Mouse (Mus musculus) splenic B cell, adult 2 months (primary cell): Measurements from ENCODE around the gene Slc38a8.

Experiments used
- DNase-seq: peaks from one replicate; pipeline ENCODE4 v3.0.0-alpha.2; 2011; ENCODE audit warnings: low read depth, low spot score
- H3K27me3 ChIP-seq: 2 replicates; pipeline ENCODE4 v1.6.1; 2012; ENCODE audit warnings: mild to moderate bottlenecking, low read length, moderate library complexity, mixed read lengths; ENCODE audit not compliant: control insufficient read depth, poor library complexity, insufficient read depth, severe bottlenecking
- H3K36me3 ChIP-seq: 2 replicates; pipeline ENCODE4 v1.6.1; 2012; ENCODE audit warnings: mild to moderate bottlenecking, low read length, moderate library complexity, mixed read lengths; ENCODE audit not compliant: control insufficient read depth, poor library complexity, insufficient read depth, severe bottlenecking

Slc38a8 gene

DNA sequence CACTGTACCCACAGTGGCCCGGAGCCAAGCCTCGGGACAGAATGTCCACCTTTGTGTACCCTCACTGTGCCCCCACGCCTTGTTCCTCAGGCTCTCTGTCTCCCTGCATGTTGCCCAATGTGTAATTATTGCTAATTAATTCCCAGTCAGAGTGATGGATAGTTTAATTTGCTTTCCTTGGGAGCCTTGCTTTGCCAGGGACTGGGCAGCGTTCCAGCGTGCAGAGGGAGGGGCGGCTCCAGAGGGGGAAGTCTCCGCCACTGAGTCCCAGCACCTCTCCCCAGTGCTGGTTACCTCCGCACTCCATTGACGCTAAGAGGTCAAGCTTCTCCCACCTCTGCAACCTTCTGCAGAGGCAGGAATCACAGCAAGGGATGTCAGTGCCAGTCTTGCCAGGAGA, 40.1 kb downstream of the Slc38a8 start:
- DNase-seq: no peak
- no peaks in the 10 kb centered on the region for H3K27me3 ChIP-seq
- H3K36me3 ChIP-seq: no peaks in the 10 kb centered on the region

DNA sequence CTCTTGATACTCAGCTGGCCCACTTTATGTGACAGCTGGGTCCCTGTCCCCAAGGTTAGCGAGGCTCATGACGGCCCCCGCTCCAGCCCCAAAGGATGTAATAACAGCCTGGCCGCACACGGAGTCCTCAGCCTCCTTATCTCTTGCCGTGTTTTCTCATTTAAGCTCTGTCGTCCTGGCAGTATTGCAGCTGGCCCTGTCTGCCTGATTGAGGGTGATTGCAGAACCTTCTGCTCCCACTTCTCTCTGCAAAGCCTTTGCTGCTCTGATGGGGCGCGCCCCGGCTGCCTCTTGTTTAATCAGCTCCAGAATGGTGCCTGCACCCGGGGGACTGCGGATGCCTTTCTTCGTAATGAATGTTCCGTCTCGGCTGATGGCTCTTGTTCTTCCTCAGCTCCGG, 41.8 kb downstream of the Slc38a8 start:
- Histone ChIP-seq H3K36me3 (no peaks in the 10 kb centered on the region), H3K27me3 (no peaks in the 10 kb centered on the region)
- DNase-seq: no peak

DNA sequence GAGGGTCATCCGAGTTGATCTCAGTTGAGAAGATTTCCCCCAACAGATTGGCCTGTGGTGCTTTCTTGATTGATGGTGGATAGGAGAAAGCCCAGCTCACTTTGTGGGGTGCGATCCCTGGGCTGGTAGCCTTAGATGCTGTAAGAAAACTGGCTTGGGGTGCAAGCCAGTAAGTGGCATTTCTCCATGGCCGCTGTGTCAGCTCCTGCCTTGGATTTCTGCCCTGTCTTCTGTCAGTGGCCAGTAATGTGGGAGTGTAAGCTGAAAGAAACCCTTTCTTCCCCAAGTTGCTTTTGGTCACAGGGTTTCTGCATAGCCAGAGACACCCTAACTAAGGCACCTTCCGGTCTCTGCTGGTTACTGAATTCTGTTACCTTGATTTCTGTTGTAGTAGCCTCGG, 45.5 kb downstream of the Slc38a8 start:
- H3K36me3 ChIP-seq: no peaks in the 10 kb centered on the region
- no peak for DNase-seq
- no peaks in the 10 kb centered on the region for H3K27me3 ChIP-seq

DNA sequence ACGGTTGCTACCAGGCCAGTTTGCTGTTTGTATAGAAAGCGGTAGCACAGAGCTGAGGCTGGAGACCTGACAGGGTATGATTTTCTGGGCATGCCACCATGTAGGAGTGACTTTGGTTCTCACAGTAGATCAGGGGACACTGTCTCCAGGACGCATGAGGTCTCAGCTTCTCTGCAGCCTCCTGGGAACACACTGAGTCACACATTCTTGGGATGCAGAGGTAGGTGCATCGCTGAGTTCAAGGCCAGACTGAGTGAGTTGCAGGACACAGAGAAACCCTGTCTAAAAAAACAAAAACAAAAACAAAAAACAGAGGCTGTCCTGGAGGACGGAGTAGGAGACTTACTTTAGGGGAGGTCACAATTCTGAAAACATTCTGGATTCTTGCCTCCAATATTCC, 48.6 kb downstream of the Slc38a8 start:
- no peak for DNase-seq
- Histone ChIP-seq H3K27me3 (no peaks in the 10 kb centered on the region), H3K36me3 (no peaks in the 10 kb centered on the region)

- DNase-seq: no peak
- no peaks in the 10 kb centered on the region for H3K27me3 ChIP-seq
- no peaks in the 10 kb centered on the region for H3K36me3 ChIP-seq
These were observed 50.4 kb downstream of the Slc38a8 start for GRCm38 (mm10) chr8:119451131-119451530.

DNA sequence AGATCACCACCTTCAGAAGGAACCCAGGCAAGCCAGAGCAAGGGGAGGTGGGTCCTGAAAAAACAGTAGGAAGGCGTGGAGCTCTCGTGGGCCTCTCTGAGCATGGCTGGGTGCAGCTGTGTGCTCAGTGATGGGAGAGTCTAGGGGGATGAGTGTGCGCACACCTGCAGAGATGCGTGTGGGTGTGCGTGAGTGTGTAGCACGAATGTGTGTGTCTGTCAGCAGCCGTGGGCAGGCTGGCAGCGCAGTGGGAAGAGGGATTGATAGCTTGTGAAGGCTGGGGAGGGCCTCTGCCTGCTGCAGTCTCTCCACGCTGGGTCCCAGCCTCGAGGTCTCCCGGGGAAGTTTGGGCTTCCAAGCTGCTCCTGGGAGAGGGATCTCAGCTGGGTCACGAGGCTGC, 51.9 kb downstream of the Slc38a8 start:
- DNase-seq: no peak
- H3K27me3 ChIP-seq: no peaks in the 10 kb centered on the region
- H3K36me3 ChIP-seq: no peaks in the 10 kb centered on the region

DNA sequence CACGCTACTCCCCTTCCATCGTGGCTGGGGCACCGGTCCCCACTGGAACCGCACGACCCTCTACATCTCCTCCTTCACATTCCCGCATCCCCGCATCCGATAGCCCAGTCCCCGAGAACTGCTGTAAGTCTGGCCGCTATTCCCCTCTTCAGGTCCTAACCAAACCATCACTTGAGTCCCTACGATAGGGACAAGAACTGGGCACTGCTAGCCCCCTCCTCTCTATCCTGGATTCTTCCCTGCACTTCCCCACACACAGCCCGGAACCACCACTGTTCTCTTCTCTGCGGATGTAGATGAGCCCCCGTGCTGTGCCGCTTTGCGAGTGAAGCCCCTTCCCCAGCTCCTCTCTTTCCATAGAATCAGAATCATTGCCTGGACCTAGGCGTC, 53.7 kb downstream of the Slc38a8 start:
- Histone ChIP-seq H3K27me3 (no peaks in the 10 kb centered on the region), H3K36me3 (no peaks in the 10 kb centered on the region)
- DNase-seq: no peak

- Histone ChIP-seq H3K36me3 (no peaks in the 10 kb centered on the region), H3K27me3 (no peaks in the 10 kb centered on the region)
- no peak for DNase-seq
These were observed 54.3 kb downstream of the Slc38a8 start for GRCm38 (mm10) chr8:119446990-119447780.

DNA sequence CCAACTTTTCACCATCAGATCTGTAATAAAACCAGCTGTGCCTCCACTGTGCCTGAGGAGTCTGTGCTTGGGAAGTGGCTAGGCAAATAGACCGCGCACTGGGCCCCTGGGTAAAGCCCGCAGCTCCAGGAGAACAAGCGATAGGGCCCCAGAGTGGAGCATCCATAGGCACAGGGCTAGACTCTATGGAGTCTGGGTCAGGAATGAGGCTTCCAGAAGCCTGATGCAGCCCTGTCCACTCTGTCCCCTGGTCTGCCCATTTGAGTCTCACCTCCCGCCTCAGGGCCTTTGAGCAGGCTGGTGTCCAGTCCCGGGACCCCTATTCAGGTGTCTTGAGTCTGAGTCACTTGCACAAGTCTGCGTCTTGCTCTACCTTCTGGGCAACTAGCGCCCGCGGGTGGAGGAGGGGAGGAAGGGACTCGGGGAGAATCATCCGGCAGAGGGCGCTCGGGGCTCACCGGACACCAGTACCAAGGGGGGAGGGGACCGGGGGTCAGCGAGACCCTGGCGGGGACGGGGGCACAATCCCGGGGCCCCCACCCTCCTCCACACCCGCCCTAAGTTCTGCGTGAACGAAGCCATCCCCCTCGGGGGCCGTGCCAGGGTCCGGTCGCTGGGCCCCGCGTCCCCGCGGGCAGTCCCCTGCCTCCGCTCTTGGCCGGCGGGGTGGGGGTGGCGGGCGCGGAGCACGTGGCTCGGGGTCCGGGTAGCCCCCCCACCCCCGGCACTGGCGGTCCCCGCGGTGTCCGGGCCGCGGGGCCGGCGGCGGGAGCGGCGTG, 55.1 kb downstream of the Slc38a8 start, which contains the start of gene Necab2:
TSS of gene Necab2 (plus strand) at position 509 of the 779 bp plus-strand sequence.
- H3K36me3 ChIP-seq: no peaks in the 10 kb centered on the region
- H3K27me3 ChIP-seq: no peaks in the 10 kb centered on the region
- peak; percentile 79 for DNase-seq

DNA sequence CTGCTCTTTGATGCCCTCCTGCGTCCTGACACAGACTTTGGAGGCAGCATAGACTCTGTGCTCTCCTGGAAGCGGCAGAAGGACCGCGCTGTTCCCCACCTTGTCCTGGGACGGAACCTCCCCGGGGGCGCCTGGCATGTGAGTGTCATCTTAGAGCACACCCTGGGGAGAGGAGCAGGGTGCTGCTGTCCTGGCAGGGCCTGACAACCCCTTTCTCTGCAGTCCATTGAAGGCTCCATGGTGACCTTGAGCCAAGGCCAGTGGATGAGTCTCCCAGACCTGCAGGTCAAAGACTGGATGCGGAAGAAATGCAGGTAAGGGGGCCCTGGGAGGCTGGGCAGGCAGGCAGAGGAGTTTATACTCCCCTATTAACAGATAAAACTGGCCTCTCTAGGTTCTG, 58.5 kb downstream of the Slc38a8 start:
- no peak for DNase-seq
- Histone ChIP-seq H3K36me3 (no peaks in the 10 kb centered on the region), H3K27me3 (no peaks in the 10 kb centered on the region)

- Histone ChIP-seq H3K27me3 (no peaks in the 10 kb centered on the region), H3K36me3 (no peaks in the 10 kb centered on the region)
- no peak for DNase-seq
These were observed 59.5 kb downstream of the Slc38a8 start for GRCm38 (mm10) chr8:119442013-119442412.

DNA sequence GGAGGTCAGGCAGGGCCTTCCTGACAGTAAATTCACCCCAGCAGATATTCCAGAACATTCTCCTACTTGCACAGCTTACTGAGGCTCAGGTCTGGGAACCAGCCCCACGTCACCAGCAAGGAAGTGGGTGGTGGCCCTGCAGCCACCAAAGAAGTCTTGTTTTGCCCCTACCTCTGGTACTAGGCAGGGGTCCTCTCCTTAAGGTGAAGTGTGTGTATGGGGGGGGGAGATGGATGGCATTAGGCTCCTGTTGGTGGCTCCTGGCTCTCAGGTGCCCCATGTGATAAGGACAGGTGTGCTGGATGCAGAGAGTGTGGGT, 60.6 kb downstream of the Slc38a8 start:
- Histone ChIP-seq H3K36me3 (no peaks in the 10 kb centered on the region), H3K27me3 (no peaks in the 10 kb centered on the region)
- DNase-seq: no peak

GRCm38 (mm10) chr8:119440250-119440951, 61.1 kb downstream of the Slc38a8 start:
- peak; percentile 68 for DNase-seq

GRCm38 (mm10) chr8:119439893-119440249, 61.6 kb downstream of the Slc38a8 start:
- no peak for DNase-seq
- H3K27me3 ChIP-seq: no peaks in the 10 kb centered on the region

More at GRCm38 (mm10) chr8:119440250-119440951, 61.1 kb downstream of the Slc38a8 start:
- no peaks in the 10 kb centered on the region for H3K27me3 ChIP-seq
- H3K36me3 ChIP-seq: no peaks in the 10 kb centered on the region

DNA sequence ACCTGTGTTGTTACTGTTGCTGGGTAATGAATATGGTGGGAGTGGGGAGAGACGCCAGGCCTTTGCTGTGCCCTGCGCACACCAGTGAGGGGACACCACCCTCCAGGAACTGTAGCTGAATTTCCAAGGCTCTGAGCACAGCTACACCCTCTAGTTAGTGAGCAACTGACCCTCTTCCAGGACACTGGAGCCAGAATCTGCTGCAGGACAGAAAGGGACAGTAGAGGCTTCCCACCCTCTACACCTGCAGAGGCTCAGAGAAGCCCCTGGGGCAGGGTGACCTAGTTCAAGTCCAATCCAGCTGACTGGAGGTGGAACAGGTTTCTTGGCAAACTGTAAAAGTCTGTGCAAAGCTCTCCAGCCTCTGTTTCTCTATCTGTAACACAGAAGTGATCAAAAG, 62.1 kb downstream of the Slc38a8 start:
- Histone ChIP-seq H3K27me3 (no peaks in the 10 kb centered on the region), H3K36me3 (no peaks in the 10 kb centered on the region)
- no peak for DNase-seq

More at GRCm38 (mm10) chr8:119439893-119440249, 61.6 kb downstream of the Slc38a8 start:
- H3K36me3 ChIP-seq: no peaks in the 10 kb centered on the region
